Comparison of ENCODE assay signal across 8 mouse cellular contexts in the genomic region with DNA sequence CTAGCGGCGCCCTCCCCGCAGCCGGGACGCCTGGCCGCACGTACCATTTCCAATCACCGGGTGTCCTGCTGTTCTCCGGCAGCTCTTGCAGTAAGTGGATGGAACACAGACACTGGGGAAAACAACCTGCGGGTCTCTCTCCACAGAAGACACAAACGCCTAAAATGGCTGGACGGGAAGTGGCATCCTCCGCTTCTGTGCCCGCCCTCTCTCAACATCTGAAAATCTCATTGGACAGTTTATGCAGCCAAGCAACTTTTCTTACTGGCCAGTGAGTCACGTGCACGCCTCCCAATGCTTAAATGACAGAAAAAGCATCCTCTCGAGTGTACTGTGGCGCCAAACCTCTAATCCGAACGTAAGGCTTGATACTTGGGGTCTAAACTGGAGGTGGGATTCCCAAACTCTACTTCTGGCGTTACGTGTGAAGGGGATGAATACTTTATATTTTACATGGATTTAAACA. TPM values are rescaled to one million over a fixed set of nuclear protein-coding genes. Genes with fewer than 3 reads are reported as not detected.
DNase-seq lines count a peak whose midpoint lies in the region; ATAC-seq and TF ChIP-seq lines count a peak whose summit lies in the region.

Gene Zfp871, minus strand, starts transcription at position 194 of the 466 bp plus-strand sequence.

- H3K4me3 ChIP-seq in hindbrain, embryonic 13.5 days, result peak within 1 kb of the TSS; percentile 92

- H3K4me2 ChIP-seq in hindbrain, embryonic 13.5 days, result peak within 1 kb of the TSS; percentile 76

- POLR2A ChIA-PET in Patski (lab: Charles Lee), result no interaction called here

- H3K27ac ChIP-seq in hindbrain, embryonic 13.5 days, result peak within 1 kb of the TSS; percentile 94

- ATAC-seq in Patski, result peak; percentile 96
- ATAC-seq in hindbrain, embryonic 13.5 days (ENCODE audit: low FRiP score), result peak; percentile 98

- H3K27me3 ChIP-seq in Patski, result no peaks in the 10 kb centered on the region
- no peaks in the 10 kb centered on the region for H3K27me3 ChIP-seq in hindbrain, embryonic 13.5 days

- H3K9ac ChIP-seq in hindbrain, embryonic 13.5 days, result peak within 1 kb of the TSS; percentile 97

- no peaks in the 10 kb centered on the region for H3K9me3 ChIP-seq in hindbrain, embryonic 13.5 days

- H3K36me3 ChIP-seq in hindbrain, embryonic 13.5 days, result peaks cover 25% of the 10 kb centered on the region

- H3K4me1 ChIP-seq in hindbrain, embryonic 13.5 days (replicated peaks), result peaks cover 26% of the 10 kb centered on the region

- peak; percentile 71 for DNase-seq in Patski (ENCODE audit: low read depth, low spot score)
- peak; percentile 86 to 89 for DNase-seq in cerebellum, postnatal 14 days
- peak; percentile 86 for DNase-seq in frontal cortex, postnatal 14 days (ENCODE audit: low spot score in 2 of 2)
- DNase-seq in layer of hippocampus, postnatal 25 days (ENCODE audit: extremely low spot score in 1 of 2, low spot score in 1 of 2), result peak; percentile 69 to 72
- peak; percentile 96 for DNase-seq in lung, postnatal 25 days (ENCODE audit: low spot score)
- peak; percentile 94 for DNase-seq in retina, embryonic 14.5 days (ENCODE audit: low spot score)
- DNase-seq in thymus, postnatal 4 days, result peak; percentile 80

- WGBS in hindbrain, embryonic 13.5 days, result under 1% methylated on average over 22 of the region's 22 CpGs

- CTCF ChIA-PET in Patski (lab: Charles Lee), result no interaction called here

- TF ChIP-seq CTCF in Patski (IDR thresholded peaks at IDR 0.05), result no peak

- in situ Hi-C loops in Patski (cut with MboI; ENCODE audit: low pct_unique_long_range_greater_than_20kb), result no loop called here

RNA-seq across cellular contexts. Expression of gene Zfp871, which starts in this region (rescaled TPM):
- polyA plus RNA-seq in Patski (2021), result 18.3 TPM
- 43.7 and 46.1 TPM in 2 replicates for polyA plus RNA-seq in hindbrain, embryonic 13.5 days (2015; fragmentation: Nextera tagmentation; extraction: Ambion mirVana)
- total RNA-seq in layer of hippocampus, postnatal 25 days (2021), result 10 to 100 TPM; 85.9 to 88.6 TPM

Comparison
In these comparisons a context has a peak if more than half of its experiments do, and no peak if none do; other contexts are left out.
1. Peak in every context shown above with its lines: DNase-seq, ATAC-seq, H3K4me3 ChIP-seq and H3K27ac ChIP-seq.